Mouse (Mus musculus) stomach, postnatal 0 days (tissue): ENCODE data around the gene Ddit4. TPM values are rescaled to one million over a fixed set of nuclear protein-coding genes. Genes with fewer than 3 reads are reported as not detected.

ENCODE experiments used
- ATAC-seq: fragments of 200-750 bp; cut with Nextera tagmentation; 2 replicates; pipeline ENCODE4 v1.8.0; 2017; ENCODE audit not compliant: low FRiP score, low TSS enrichment
- DNase-seq: peaks from one replicate; pipeline ENCODE4 v3.0.0-alpha.2; 2016; ENCODE audit warnings: low spot score
- H3K27ac ChIP-seq: fragments of 300-500 bp; sonication (generic); replicated peaks from 2 replicates; pipeline ENCODE4 v1.5.1; 2014; ENCODE audit warnings: mild to moderate bottlenecking, control low read depth
- H3K27me3 ChIP-seq: fragments of 300-500 bp; sonication (generic); 2 replicates; pipeline ENCODE4 v1.6.1; 2014; ENCODE audit warnings: low read length; ENCODE audit not compliant: control insufficient read depth, insufficient read depth
- H3K36me3 ChIP-seq: fragments of 300-500 bp; sonication (generic); 2 replicates; pipeline ENCODE4 v1.6.1; 2014; ENCODE audit warnings: low read length, mixed read lengths; ENCODE audit not compliant: control insufficient read depth, insufficient read depth
- H3K4me1 ChIP-seq: fragments of 300-500 bp; sonication (generic); replicated peaks from 2 replicates; pipeline ENCODE4 v1.6.1; 2014; ENCODE audit warnings: antibody characterized with exemption; ENCODE audit not compliant: control insufficient read depth, insufficient read depth
- H3K4me2 ChIP-seq: fragments of 300-500 bp; sonication (generic); replicated peaks from 2 replicates; pipeline ENCODE4 v1.6.1; 2014; ENCODE audit warnings: low read depth, mild to moderate bottlenecking, control low read depth, moderate library complexity
- H3K4me3 ChIP-seq: fragments of 300-500 bp; sonication (generic); 2 replicates; pipeline ENCODE4 v1.5.1; 2014; ENCODE audit warnings: low read depth, low read length, control low read depth
- H3K9ac ChIP-seq: fragments of 300-500 bp; sonication (generic); 2 replicates; pipeline ENCODE4 v1.6.1; 2014; ENCODE audit warnings: mild to moderate bottlenecking, low read length, control low read depth, mixed read lengths
- H3K9me3 ChIP-seq: fragments of 300-500 bp; sonication (generic); 2 replicates; pipeline ENCODE4 v1.6.1; 2016; ENCODE audit warnings: low read length; ENCODE audit not compliant: control insufficient read depth
- CTCF ChIP-seq: IDR thresholded peaks from 2 replicates; pipeline ENCODE4 v1.5.1; 2016; ENCODE audit warnings: antibody characterized with exemption, low read depth, mild to moderate bottlenecking, moderate library complexity
- EP300 ChIP-seq: optimal IDR thresholded peaks from 2 replicates; pipeline ENCODE3; 2016; ENCODE audit warnings: antibody characterized with exemption
- WGBS: fragments of 180-500 bp; shearing (Covaris S2); extraction: QIAGEN DNeasy Blood & Tissue Kit; methylation state at CpG from one replicate; pipeline ENCODE4 v1.1.7; 2014; 5-methylcytosine and 5-hydroxymethylcytosine counted together
- polyA plus RNA-seq: library from polyadenylated mRNA; unstranded; fragments of >200 nt; fragmentation: Nextera tagmentation; extraction: Ambion mirVana; gene quantifications from 2 replicates; pipeline ENCODE4 v1.2.1, GENCODE M21; 2015

Ddit4 gene
- polyA plus RNA-seq, 1 experiment from 2014 or later, result 17.3 TPM

DNA sequence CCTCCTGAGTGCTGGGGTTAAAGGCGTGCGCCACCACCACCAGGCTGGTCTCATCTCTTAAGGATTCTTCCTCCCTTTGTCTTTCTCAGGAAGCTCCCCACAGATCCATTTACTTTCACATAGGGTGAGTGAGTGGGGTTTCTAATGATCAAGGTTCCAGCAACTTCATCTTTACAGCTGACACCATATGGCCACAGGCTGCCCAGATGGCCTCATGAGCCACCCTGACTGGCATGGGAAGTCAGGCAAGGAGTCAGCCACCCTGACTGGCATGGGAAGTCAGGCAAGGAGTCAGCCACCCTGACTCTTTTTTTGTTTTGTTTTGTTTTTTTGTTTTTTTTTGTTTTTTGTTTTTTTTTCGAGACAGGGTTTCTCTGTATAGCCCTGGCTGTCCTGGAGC, 6.2 kb downstream of the Ddit4 start:
- Histone ChIP-seq H3K27me3 (no peaks in the 10 kb centered on the region), H3K36me3 (no peaks in the 10 kb centered on the region), H3K9me3 (no peaks in the 10 kb centered on the region), H3K4me1 (peaks cover 12% of the 10 kb centered on the region), H3K4me3 (no peak overlapping the region), H3K9ac (no peak overlapping the region), H3K4me2 (no peak overlapping the region), H3K27ac (no peak overlapping the region)
- DNase-seq (no peak), ATAC-seq (no peak)
- TF ChIP-seq CTCF (no peak), EP300 (no peak)
- WGBS, result 83% methylated on average over 3 of the region's 3 CpGs

DNA sequence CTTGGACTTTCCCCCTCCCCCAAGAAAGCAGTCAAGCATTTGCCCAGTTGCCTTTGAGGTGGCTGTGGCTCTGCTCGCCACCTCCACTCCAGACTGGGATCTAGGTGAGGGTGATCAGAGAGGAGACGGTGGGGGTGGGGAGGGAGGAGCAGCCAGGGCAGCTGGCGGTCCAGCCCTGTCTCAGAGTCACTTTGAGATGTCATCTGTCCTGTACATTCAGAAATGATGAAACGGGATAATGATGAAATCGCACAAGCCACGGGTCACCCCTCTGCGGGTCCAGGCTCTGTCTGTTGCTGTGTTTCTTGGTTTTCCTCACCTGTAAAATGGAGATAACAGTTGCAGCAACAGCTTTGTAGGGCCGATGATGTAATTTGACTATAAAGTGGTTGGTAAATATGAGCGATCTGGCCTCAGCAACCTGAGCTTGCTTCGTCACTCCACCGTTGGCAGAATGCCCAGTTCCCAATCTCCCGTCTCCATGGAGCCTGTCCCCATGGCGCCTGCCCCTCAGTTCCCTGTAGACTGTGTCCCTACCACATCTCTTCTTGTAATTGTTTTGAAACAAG, 8.1 kb downstream of the Ddit4 start:
- peak overlapping the region; percentile 59 for H3K9ac ChIP-seq
- peak; percentile 92 for ATAC-seq

DNA sequence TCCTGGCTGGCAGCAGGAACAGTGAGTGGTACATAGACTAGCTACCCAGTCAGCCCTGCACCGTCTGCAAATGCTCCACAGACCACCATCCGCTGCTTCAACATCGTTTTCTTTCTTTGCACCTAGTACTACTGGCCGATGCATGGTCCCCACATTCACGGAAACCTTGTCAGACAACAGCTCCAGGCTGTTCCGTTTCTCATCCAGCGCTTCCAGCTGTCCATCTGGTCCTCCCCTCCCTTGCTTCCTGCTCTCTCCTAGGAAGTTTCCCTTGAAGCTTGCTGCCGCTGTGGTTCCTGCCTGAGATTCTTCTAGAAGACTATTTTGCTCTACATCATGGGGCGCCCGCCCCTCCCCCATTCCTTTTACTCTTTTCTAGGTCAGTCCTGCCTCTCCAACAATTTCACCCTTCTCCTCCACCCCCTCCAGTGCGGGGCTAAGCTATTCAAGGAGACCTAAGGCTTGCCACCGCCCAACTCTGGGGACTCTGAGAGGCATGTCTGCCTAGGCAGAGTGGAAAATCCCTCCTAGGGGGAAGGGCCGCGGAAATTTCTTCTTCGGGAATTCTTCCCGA, 8.7 kb downstream of the Ddit4 start:
- H3K27ac ChIP-seq, result peak overlapping the region; percentile 76
- peak; percentile 63 for DNase-seq
- WGBS, result 3% methylated on average over 16 of the region's 16 CpGs

More for the DNA sequence above, 8.1 kb downstream of the Ddit4 start:
- H3K4me1 ChIP-seq, result peaks cover 9% of the 10 kb centered on the region; the same call in 1 of the 2 replicates
- no peaks in the 10 kb centered on the region for H3K36me3 ChIP-seq
- H3K4me2 ChIP-seq, result peak overlapping the region; percentile 52
- DNase-seq, result peak; percentile 96
- no peak for TF ChIP-seq CTCF
- no peak for TF ChIP-seq EP300
- H3K4me3 ChIP-seq, result peak overlapping the region; percentile 25
- 16% methylated on average over 13 of the region's 13 CpGs for WGBS
- H3K27ac ChIP-seq, result peak overlapping the region; percentile 76
- H3K27me3 ChIP-seq, result no peaks in the 10 kb centered on the region
- no peaks in the 10 kb centered on the region for H3K9me3 ChIP-seq

DNA sequence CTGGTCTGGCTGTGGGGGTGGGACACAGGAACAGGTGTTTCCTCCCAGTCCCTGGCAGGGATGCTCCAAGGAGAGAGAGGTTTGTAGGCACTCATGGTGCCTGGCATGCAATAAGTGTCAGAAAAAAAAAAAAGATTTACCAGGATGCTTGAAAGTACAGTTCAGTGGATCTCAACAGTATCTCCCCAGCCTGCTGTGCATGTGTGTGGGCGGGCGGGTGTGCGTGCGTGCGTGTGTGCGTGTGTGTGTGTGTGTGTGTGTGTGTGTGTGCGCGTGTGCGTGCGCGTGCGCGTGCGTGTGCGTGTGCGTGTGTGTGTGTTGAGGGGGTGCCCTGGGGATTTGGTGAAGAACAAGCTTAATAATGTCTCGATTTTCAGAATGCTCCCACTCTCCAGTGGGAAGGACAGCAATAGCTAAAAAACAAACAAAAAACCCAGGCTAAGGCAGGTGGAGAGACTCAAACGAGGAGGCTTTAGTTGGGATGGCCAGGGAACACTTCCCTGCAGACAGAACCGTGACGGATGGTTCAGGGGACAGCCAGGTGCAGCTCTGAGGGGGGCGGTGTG, 9.3 kb downstream of the Ddit4 start:
- ATAC-seq (no peak), DNase-seq (no peak)
- peak overlapping the region; percentile 52 for H3K4me2 ChIP-seq
- 43% methylated on average over 21 of the region's 21 CpGs for WGBS
- no peaks in the 10 kb centered on the region for H3K27me3 ChIP-seq
- H3K4me1 ChIP-seq, result peaks cover 9% of the 10 kb centered on the region; the same call in 1 of the 2 replicates
- no peaks in the 10 kb centered on the region for H3K9me3 ChIP-seq
- H3K36me3 ChIP-seq, result no peaks in the 10 kb centered on the region
- TF ChIP-seq EP300, result no peak
- no peak for TF ChIP-seq CTCF
- peak overlapping the region; percentile 25 for H3K4me3 ChIP-seq
- H3K27ac ChIP-seq, result peak overlapping the region; percentile 76
- H3K9ac ChIP-seq, result peak overlapping the region; percentile 59

More for the DNA sequence above, 8.7 kb downstream of the Ddit4 start:
- Histone ChIP-seq H3K9ac (peak overlapping the region; percentile 59), H3K36me3 (no peaks in the 10 kb centered on the region), H3K27me3 (no peaks in the 10 kb centered on the region), H3K9me3 (no peaks in the 10 kb centered on the region), H3K4me3 (peak overlapping the region; percentile 25), H3K4me2 (peak overlapping the region; percentile 52), H3K4me1 (peaks cover 9% of the 10 kb centered on the region; the same call in 1 of the 2 replicates)
- ATAC-seq, result peak; percentile 58
- TF ChIP-seq EP300, result no peak
- no peak for TF ChIP-seq CTCF

DNA sequence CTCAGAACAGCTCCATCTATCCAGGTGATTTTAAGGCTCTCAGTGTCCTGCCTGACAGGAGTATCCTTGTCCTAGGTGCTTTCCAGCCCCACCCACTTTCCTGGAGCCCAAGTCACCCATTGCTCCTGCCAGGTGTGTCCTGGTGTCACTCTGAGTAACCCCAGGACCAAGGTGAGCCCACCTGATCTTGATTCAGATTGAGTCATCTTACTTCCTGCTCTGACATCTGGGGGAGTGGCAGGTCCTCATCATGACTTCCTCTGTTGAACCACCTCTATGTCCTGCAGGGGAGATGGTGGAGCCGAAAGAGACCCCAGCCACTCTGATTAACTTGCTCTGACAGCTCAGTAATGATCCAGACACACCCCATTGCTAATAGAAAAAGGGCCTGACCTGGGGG, 12.6 kb downstream of the Ddit4 start:
- DNase-seq, result no peak
- WGBS, result 67% methylated on average over 1 of the region's 1 CpGs
- no peak for TF ChIP-seq EP300
- TF ChIP-seq CTCF, result no peak

DNA sequence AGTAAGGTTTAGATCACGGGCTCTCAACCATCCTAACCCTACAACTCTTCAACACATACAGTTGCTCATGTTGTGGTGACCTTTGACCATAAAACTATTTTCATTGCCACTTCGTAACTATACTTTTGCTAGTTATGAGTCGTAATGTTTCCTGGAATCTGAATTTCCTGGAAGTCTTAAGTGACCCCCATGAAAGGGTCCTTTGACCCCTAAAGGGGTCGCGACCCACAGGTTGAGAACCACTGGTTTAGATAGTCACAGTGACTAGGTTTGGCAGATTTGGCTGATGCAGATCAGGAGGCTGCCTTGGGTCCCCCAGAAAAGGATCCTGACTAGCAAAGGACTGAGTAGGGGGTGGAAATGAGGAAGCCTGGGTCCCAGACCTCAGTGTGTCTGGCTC, 13.0 kb downstream of the Ddit4 start:
- DNase-seq (no peak), ATAC-seq (no peak)
- Histone ChIP-seq H3K4me2 (no peak overlapping the region), H3K36me3 (no peaks in the 10 kb centered on the region), H3K4me1 (peaks cover 9% of the 10 kb centered on the region; the same call in 1 of the 2 replicates), H3K27ac (no peak overlapping the region), H3K27me3 (no peaks in the 10 kb centered on the region), H3K9me3 (no peaks in the 10 kb centered on the region), H3K9ac (no peak overlapping the region), H3K4me3 (no peak overlapping the region)
- 89% methylated on average over 5 of the region's 5 CpGs for WGBS
- TF ChIP-seq EP300, result no peak
- no peak for TF ChIP-seq CTCF

More for the DNA sequence above, 12.6 kb downstream of the Ddit4 start:
- ATAC-seq, result no peak
- H3K36me3 ChIP-seq, result no peaks in the 10 kb centered on the region
- peaks cover 9% of the 10 kb centered on the region; the same call in 1 of the 2 replicates for H3K4me1 ChIP-seq
- H3K9me3 ChIP-seq, result no peaks in the 10 kb centered on the region
- H3K9ac ChIP-seq, result no peak overlapping the region
- H3K4me2 ChIP-seq, result no peak overlapping the region
- H3K27ac ChIP-seq, result no peak overlapping the region
- H3K27me3 ChIP-seq, result no peaks in the 10 kb centered on the region
- no peak overlapping the region for H3K4me3 ChIP-seq
